Mouse (Mus musculus): ENCODE data around the gene Papss1.
A peak's percentile ranks its signal among the peaks of the same experiment; 100 is the strongest.
"Not testable (repeated sequence)": the region's sequence is repeated elsewhere in the genome, so short reads cannot be mapped to it uniquely, and the experiment has no call there.

Papss1 gene

DNA sequence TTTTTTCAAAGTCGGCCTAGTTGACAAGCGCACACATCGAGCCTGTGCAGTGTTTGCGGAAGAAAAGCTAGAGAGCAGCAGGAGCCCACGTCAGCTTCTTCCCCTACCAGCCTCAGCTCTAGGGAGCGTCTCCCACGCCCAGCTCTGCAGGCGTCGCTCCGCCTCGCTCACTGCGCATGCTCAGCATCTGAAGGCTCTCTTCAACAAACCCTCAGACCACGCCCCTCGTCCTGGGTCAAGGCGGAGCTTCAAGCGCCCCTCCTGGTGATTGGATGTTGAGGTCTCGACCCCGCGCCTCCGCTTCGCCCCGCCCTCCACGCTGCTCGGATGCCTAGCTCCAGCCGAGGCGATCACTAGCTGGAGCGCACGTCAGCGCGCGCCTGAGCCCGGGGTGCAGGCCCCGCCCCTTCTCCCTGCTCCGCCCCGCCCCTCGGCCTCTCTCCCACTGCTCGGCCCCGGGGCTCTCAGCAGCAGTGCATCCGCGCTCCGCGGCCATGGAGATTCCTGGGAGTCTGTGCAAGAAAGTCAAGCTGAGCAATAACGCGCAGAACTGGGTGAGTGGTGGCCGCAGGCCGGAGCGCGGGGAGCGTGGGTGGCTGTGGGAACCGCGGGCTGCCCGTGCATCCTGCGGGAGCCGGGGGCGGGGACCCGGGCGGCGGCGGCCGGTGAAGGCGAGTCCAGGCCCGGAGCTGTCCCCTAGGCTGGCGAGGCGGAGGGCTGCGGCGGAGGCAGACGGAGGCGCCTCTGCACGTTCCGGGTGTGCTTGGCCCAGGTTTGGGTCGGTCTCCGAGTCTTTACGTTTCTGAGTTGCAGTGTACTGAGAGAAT, at the start of gene Papss1:
Gene Papss1 (plus strand): TSS at position 339 of the 827 bp plus-strand sequence.
- DNase-seq = peak; percentile 100

DNA sequence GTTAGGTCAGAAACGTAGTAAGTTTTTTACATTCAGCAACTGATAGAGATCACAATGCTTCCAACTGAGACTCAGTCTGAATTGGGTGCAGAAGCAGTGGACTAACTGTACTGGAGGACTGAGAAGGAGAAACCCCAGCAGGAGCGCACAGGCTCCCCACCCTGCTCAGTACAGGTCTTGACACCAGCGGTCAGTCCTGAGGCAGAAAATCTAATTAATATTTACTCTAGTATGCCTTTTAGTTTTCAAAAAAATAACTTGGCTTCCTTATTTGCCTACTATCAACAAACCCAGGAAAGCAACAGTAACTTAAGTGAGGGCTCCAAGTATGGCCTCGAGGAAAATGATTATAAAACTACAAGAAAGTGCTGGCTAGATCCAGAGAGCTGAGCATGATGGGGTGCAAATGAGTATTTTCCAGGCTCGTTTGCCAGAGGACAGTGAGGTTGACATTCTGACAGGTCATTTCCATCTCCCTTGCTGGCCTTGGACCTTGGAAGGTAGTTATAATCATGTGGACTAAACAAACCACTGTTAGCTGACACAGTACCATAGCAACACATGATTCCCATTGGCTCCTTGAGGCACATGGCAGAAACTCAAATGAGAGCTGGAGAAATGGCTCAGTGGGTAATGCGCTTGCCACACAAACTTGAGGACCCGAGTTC, 48.1 kb upstream of the Papss1 start:
- DNase-seq = peak; percentile 43

DNA sequence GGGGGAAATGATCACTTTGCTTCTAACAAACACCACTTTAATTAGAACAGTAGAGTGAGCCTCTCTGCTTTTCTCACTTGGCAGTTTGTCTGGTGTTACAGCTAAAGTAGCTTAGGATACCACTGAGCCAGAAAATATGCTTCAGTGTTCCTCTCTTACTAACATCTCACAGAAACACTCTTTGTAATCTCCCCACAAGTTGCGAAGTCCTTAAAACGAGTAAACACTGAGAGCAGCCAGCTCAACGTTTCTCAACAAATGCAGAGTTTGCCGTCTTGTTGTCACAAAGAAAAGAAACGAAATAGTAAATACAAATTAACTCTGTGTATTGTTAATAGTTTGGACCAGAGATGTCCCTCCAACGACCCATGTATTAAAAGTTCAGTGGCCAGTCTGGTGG, 46.8 kb upstream of the Papss1 start:
- no peak for DNase-seq

DNA sequence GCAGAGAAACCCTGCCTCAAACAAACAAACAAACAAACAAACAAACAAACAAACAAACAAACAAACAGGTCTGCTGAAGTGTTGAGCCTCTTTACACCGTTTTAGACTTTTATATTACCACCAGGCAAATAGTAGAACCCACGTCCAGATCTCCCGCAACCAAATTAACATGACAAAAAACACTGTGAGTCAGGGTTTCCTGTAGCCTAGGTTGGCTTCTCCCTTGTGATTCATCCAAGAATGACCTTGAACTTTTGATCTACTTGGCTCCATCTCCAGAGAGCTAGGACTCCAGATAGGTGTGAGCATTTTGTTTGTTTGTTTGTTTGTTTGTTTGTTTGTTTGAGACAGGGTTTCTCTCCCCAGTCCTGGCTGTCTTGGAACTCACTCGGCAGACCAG, 43.4 kb upstream of the Papss1 start:
- no peak for DNase-seq

DNA sequence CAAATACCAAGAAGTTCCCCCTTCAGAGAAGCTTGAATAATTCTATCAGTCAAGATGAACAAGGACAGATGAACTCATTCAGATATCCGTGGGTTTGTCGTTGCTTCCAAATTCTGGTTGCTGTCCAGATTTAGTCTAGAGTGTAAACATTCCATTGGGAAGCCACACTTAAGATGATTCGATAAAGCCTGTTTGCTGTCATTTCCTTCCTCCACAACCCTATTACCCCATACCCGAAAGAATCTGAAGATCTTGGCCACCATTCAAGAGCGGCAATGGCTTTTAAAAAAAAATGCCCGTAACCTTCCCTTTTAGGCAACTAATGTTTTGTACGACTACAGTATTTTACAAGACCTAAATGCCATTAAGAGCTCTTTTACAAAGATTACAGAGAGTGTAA, 42.3 kb upstream of the Papss1 start:
- DNase-seq = no peak

DNA sequence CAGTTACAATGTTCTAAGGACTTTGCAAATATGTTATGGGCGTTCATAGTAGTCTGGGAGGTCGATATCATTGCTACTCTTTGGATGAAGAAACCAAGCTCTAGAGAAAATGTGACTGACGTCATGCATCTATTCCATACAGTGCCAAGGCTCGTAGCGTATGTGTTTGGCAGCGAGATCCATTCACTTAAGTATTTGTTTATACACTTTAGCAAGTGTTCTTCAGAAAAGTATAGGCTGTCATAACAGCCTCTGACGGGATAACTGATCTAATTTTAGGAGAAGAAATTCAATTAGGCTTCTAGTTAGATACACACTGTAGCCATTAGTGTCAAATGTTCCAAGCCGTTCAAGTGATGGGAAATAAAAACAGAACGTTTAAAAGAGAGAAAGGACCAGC, 40.8 kb upstream of the Papss1 start:
- DNase-seq = no peak

DNA sequence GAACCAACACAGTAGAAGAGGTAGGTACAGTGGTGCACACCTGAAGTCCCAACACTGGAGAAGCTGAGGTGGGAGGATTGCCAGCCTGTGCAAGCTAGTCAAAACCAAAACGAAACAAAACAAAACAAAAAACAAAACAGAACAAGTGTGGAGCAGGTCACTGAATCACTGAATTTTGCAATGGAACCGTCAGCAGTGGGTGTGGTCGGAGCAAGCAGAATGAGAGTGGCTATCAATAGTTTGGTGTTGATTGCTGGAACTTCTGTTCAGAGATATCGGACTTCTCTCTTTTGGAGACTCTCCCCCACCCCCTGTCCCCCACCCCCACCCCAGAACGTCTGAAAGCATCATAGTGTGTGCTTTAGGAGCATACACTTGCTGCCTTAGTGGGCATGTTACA, 40.4 kb upstream of the Papss1 start:
- DNase-seq = no peak

DNA sequence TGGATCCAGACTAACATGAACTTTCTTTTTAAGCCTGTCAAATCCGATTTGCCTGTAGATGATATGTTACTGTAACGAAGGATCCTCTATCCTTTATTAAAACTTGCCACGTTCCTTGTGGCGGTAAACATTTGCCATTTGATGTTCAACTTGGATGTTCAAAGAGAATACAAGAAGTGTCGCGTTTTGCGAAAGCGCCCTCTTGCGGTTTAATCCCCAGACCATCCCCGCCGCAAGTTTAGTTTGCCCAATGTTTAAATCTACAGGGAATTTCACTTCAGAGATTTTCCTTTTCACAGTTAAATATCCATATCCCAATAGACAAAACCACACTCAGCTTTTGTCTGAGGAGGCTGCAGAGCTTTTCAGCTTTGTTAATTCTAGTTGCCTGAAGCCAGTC, 39.8 kb upstream of the Papss1 start:
- peak; percentile 48 for DNase-seq

DNA sequence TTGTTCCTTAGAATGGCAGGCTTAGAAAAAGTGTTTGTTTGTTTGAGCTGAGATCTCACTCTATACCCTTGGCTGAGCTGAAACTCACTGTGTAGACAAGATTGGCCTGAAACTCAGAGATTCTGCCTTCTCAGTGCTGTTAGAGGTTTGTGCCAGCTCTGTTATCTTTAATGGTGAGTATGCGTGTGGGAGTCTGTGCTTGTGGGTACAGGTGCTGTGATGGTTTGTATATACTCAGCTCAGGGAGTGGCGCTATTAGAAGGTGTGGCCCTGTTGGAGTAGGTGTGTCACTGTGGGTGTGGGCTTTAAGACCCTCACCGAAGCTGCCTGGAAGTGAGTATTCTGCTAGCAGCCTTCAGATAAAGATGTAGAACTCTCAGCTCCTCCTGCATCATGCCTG, 39.3 kb upstream of the Papss1 start:
- DNase-seq = no peak

DNA sequence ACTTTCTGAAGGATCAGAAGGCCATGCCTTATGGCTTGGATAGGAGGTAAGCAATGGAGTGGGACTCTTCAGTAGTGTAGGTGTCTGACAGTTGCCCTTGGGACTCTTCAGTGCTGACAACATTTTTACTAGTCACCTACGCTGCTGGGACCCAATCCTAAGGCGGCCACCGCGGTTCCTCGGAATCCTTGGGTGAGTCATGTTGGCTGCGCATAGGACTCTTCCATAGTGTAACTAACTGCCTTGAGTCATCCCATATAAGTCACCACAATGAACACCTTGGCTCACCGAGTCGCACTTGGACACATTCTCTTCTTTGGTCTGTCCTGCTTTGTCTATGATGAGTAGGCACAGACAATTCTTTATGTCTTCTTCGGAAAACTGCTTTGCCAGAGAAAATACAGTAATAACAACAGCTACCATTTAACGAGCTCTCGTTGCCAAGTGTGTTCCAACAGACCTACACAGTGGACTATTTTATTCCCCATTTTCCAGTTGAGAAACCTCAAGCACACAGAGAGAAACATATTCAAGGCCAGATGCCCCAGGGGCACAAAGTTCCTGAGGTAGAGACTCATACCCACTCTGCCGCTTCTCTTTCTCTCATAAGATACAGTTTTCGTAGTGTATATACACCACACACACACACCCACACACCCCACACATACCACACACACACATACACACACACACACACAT, 23.2 kb upstream of the Papss1 start:
- no peak for DNase-seq

DNA sequence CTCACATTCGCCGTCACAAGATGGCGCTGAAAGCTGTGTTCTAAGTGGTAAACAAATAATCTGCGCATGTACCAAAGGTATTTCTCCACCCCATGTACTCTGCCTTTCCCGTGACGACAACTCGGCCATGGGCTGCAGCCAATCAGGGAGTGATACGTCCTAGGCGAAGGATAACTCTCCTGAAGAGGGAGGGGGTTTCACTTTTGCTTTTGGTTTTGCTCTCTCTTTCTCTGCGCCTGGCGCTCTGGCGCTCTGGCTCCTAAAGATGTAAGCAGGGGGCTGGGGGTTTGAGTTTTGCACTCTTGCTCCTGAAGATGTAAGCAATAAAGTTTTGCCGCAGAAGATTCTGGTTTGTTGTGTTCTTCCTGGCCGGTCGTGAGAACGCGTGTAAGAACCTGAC, 17.0 kb upstream of the Papss1 start:
- not testable (repeated sequence) for DNase-seq

DNA sequence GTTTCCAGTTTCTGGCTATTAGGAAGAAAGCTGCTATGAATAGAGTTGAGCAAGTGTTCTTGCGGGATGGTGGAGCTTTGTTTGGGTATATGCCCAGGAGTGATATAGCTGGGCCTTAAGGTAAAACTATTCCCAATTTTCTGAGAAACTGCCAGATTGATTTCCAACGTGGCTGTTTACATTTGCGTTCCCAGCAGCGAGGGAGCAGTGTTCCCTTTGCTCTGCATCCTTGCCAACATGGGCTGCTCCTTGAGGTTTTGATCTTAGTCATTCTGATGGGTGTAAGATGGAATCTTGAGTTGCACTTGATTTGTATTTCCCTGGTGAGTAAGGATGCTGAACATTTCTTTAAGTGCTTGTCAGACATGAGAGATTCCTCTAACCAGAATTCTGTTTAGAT, 14.5 kb upstream of the Papss1 start:
- no peak for DNase-seq

DNA sequence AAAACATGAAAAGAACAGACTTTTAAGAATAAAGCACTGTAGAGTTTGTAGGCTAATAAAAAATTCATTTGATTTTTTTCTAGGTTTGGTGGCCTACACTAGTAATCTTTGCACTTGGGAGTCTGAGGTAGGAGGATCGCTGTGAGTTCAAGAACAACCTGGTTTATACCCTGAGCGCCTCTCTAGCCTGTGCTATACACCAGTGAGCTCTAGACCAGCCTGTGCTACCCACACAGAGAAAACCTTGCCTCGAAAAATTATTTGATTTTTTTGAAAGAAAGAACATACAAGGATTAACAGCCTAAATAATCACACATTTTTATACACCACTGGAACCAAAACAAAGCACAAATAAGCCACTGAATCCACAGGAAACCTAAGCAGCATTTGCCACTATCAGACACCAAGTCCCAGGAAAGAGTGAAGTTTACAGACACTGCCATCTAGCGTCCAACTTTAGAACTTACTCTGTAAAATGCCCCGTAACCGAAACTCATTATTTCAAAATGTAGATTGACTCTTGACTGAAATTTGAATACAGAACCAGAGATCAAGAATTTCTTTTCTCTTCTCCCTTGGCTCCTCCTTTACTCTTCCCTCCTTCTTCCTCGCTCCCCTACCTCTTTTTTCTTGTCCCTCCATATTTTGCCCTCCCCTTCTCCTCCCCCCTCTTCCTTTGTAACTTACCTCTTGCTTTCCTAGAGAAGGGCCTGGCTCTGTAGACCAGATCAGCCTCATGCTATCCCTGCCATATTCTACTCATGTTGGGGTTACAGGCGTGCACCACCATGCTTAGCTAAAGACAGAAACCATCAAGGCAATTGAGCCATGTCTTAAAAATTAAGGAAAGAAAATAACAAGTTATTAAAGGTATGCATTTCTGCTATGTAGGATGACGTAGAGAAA, 12.0 kb upstream of the Papss1 start:
- DNase-seq = peak; percentile 77

DNA sequence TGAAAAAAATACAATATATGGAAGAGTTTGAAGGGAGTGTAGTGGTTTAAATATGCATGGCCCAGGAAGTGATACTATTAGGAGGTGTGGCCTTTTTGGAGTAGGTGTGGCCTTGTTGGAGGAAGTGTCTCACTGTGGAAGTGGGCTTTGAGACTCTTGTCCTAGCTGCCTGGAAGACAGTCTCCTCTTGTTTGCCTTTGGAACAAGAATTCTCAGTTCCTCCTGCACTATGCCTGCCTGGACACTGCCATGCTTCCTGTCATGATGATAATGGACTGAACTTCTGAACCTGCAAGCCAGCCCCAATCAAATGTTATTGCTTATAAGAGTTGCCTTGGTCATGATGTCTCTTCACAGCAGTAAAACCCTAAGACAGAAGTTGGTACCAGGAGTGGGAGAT, 8.8 kb upstream of the Papss1 start:
- no peak for DNase-seq

DNA sequence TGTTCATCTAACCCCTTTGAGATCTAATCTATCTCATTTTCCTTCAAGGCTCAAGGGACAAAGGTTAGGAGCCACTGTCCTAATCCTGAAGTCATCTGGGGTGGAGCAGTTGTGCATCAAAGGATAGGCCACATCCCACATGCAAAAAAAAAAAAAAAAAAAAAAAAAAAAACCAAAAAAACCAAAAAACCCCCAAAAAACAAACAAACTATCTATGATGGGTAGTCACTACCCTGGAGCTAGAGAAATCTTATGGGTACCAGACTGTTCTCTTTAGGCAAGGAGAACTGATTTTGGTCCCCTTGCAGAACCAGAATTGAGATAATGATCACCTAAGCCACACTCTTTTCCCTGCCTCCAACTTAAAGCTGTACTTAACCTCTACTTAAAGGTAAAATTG, 3.0 kb upstream of the Papss1 start:
- DNase-seq = no peak

DNA sequence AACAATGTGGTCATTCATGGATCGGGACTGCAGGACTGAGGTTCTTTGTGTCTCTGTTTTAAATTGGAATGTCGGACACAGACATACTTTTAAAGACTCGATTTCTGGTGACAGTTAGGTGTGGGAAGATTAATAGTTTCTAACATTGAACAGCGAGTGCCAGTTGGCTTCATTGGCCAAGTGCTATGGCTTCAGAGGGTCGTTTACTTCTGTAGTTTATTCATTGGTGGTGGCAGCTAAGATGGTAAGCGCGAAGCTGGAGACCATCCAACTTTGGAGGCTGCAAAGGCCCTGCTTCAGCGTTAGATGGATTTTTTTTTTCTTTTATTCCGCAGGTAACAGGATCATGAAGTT, 666 bp downstream of the Papss1 start:
- DNase-seq = peak; percentile 46

DNA sequence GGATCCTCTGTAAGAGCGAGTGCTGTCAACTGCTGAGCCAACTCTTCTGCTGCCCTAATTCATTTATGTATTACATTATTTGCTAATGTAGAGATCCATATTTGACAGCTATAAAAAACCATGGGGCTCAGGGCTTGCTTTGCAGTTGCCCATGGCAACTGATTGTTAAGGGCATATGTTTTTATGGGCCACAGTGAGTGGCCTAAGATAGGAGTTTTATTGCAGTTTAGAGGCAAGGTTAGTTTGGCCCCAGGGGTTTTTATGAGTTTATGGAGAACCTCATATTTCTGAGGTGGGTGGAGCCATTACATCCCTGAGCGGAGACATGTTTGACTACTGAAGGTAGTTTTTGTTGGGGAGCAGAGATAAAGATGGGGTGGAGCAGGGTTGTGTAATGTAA, 1.7 kb downstream of the Papss1 start:
- no peak for DNase-seq

DNA sequence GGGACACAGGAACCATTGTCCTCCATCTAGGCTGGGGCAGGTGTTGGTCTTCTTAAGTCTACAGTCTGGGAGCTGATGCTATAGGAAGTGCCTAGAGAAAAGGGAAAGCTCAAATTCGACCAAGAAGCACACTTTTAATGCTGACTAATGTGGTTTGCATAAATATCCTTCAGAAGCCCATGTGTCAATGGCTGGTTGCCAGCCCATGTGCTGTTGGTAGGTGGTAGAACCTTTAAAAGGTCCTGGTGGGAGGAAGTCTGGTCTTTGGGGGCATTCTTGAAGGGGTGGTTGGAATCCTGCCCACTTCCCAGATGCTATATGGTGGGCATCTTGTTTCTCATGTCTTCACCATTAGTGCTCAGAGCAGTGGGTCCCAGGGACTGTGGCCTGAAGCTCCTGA, 5.9 kb downstream of the Papss1 start:
- DNase-seq = no peak

DNA sequence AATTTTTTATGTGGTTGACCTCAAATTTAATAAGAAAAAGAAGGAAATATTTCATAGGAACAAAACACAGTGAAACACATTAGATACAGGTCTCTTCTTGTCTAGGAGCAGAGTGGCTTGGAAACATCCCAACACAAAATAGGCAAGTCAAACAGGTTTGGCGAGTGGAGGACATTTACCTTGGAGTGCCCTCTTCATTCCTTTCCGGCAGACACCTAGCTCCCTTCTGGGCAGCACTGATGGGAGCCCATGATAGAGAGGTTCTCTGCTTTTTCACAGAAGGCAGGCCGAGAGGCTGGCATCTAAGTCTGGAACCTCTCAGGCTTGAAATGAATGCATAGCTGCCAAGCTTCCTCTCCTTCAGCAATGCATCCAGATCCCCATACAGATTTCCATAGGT, 9.0 kb downstream of the Papss1 start:
- DNase-seq = peak; percentile 57

DNA sequence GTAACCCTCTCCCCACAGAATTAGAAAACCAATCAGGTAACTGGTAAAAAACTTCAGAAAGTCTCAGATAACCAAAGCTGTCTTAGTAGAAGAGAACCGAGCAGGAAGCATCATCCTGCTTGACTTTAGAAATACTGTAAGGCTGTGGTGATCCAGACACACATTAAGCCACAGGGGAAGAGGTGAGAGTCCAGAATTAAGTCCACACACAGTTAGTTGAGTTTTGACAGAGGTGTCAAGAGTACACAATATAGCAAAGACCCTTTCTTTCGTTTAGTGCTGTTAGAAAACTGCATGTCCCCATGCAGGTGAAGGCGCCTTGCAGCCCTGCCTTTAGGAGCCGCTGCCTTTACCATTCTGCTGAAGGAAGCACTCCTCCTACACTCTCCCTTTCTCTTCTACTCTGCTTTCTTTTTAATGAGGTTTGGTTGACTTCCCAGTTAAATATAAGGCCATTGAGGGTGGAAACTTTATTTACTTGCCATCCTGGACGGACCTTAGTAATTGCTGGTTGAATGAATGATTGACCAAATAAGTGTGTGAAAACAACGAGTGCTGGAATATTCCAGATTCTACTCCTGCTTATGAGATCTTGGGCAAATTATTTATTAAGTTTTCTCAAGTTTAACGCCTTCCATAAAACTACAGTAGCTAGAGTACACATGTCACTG, 14.0 kb downstream of the Papss1 start:
- peak; percentile 68 for DNase-seq

DNA sequence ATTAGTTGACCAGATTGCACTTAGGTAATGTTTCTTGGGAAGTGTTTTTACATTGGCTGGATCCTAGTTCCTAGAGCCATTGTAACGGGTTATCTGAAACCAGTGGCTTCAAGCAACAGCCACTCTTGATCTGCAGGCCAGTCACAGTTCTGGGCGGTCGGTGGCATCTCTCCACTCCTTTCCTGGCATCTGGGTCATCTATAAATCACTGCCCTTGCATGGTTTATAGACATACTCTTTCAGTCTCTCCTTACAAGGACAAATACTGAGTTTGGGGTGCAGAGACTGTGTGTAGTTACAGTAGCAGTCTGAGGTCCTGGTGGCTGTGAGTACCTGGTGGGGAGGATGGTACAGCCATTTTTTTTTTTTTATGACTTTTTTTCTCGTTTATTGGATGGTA, 15.5 kb downstream of the Papss1 start:
- no peak for DNase-seq

DNA sequence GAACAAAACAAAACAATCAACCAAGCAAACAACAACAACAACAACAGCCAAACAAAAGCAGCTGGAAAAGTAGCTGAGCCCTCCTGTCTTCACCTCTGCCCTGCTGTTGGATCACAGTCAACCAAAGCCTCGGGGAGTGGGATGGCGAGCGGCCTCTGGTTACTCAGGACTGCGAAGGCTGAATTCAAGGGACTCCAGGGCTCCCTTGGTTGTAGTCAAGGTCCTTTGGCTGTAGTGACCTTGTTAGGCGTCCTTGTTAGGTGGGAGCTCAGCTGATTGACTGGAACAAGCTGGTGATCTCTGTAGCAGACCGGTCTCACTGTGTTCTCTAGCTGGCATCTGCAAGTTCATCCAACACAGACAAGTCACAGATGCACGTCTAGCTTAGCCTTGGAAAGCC, 16.5 kb downstream of the Papss1 start:
- DNase-seq = peak; percentile 29

Data from kidney, adult 9 months (tissue).